Mouse (Mus musculus): ENCODE measurements around the gene Gng7. TPM values are rescaled to one million over a fixed set of nuclear protein-coding genes. Genes with fewer than 3 reads are reported as not detected.

Gene Gng7
- polyA plus RNA-seq, 1 experiment: 152 TPM

DNA sequence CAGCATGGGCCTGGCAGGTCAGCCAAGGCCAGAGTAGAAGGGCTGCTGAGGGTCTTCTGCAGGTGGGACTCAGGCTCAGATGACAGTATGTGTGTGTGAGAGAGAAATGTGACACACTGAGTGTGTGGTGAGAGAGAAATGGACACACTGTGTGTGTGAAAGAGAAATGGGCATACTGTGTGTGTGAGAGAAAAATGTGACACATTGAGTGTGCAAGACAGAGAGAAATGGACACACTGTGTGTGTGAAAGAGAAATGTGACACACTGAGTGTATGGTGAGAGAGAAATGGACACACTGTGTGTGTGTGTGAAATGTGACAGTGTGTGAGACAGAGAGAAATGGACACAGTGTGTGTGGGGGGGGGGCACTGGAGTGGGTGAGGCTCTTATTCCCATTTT lies 102.9 kb downstream of the Gng7 start:
- Histone ChIP-seq H3K27ac (ENCODE audit: insufficient read depth, low read length) (no peak overlapping the region), H3K4me3 (ENCODE audit: insufficient read depth, low read length) (no peak overlapping the region), H3K4me1 (ENCODE audit: control insufficient read depth, insufficient read depth, low read length) (no peaks in the 10 kb centered on the region)
- TF ChIP-seq POLR2A (IDR thresholded peaks at IDR 0.05; ENCODE audit: extremely low read depth, insufficient read depth, low read length) (no peak), CTCF (IDR thresholded peaks at IDR 0.05; ENCODE audit: extremely low read depth, insufficient read depth, low read length) (no peak)

- Histone ChIP-seq H3K27ac (ENCODE audit: insufficient read depth, low read length) (no peak overlapping the region), H3K4me1 (ENCODE audit: control insufficient read depth, insufficient read depth, low read length) (no peaks in the 10 kb centered on the region), H3K4me3 (ENCODE audit: insufficient read depth, low read length) (no peak overlapping the region)
- no peak for TF ChIP-seq POLR2A (IDR thresholded peaks at IDR 0.05; ENCODE audit: extremely low read depth, insufficient read depth, low read length)
- TF ChIP-seq CTCF (IDR thresholded peaks at IDR 0.05; ENCODE audit: extremely low read depth, insufficient read depth, low read length): no peak
These were observed 103.4 kb downstream of the Gng7 start for GRCm38 (mm10) chr10:80911354-80911753.

DNA sequence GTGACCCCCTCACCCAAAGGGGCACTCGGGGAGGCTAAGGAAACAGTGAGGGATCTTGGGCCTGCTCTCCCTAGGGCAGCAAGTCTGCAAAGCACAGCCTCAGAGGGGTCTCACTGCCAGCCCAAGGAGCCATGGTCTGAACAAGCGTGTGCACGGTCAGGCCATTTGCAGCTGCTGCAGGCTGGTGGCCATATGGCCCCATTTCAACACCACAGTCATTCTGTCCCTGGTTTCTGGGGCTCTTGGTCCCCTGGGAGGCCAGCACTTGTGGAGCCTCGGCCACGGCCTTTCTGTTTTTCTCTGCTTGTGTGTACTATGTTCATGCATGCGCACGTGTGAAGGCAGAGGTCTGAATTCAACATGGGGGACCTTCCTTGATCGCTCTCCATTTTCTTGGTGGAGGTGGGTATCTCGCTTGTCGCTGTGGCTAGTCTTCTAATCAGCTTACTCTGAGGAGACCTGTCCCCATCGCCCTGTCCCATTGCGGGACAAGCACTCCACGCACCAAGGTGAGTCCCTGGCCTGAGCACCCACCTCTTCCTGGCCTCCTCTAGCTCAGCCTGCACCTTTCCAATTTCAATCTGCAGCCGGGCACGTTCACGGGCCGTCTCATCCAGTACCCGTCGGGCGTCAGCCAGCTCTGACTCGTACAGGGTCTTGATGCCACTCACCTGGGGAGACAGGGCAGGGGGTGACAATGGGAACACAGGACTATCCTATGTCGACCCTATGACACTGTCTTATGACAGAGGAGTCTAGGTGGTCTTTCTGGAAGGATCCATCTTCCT lies 105.2 kb downstream of the Gng7 start:
- Histone ChIP-seq H3K4me3 (ENCODE audit: insufficient read depth, low read length) (no peak overlapping the region), H3K4me1 (ENCODE audit: control insufficient read depth, insufficient read depth, low read length) (no peaks in the 10 kb centered on the region), H3K27ac (ENCODE audit: insufficient read depth, low read length) (no peak overlapping the region)
- TF ChIP-seq CTCF (IDR thresholded peaks at IDR 0.05; ENCODE audit: extremely low read depth, insufficient read depth, low read length): no peak
- no peak for TF ChIP-seq POLR2A (IDR thresholded peaks at IDR 0.05; ENCODE audit: extremely low read depth, insufficient read depth, low read length)

GRCm38 (mm10) chr10:80904709-80905108 lies 110.0 kb downstream of the Gng7 start:
- H3K4me3 ChIP-seq (ENCODE audit: insufficient read depth, low read length): no peak overlapping the region
- no peak for TF ChIP-seq POLR2A (IDR thresholded peaks at IDR 0.05; ENCODE audit: extremely low read depth, insufficient read depth, low read length)
- no peak for TF ChIP-seq CTCF (IDR thresholded peaks at IDR 0.05; ENCODE audit: extremely low read depth, insufficient read depth, low read length)
- no peak overlapping the region for H3K27ac ChIP-seq (ENCODE audit: insufficient read depth, low read length)
- H3K4me1 ChIP-seq (ENCODE audit: control insufficient read depth, insufficient read depth, low read length): no peaks in the 10 kb centered on the region

GRCm38 (mm10) chr10:80904004-80904693 lies 110.6 kb downstream of the Gng7 start:
- H3K4me1 ChIP-seq (ENCODE audit: control insufficient read depth, insufficient read depth, low read length): peaks cover 2% of the 10 kb centered on the region; the same call in 1 of the 2 replicates
- no peak overlapping the region for H3K27ac ChIP-seq (ENCODE audit: insufficient read depth, low read length)
- TF ChIP-seq CTCF (IDR thresholded peaks at IDR 0.05; ENCODE audit: extremely low read depth, insufficient read depth, low read length) (no peak), POLR2A (IDR thresholded peaks at IDR 0.05; ENCODE audit: extremely low read depth, insufficient read depth, low read length) (no peak)
- no peak overlapping the region for H3K4me3 ChIP-seq (ENCODE audit: insufficient read depth, low read length)

- TF ChIP-seq POLR2A (IDR thresholded peaks at IDR 0.05; ENCODE audit: extremely low read depth, insufficient read depth, low read length) (no peak), CTCF (IDR thresholded peaks at IDR 0.05; ENCODE audit: extremely low read depth, insufficient read depth, low read length) (no peak)
- peaks cover 5% of the 10 kb centered on the region for H3K4me1 ChIP-seq (ENCODE audit: control insufficient read depth, insufficient read depth, low read length)
- H3K27ac ChIP-seq (ENCODE audit: insufficient read depth, low read length): no peak overlapping the region
These were observed 111.5 kb downstream of the Gng7 start for GRCm38 (mm10) chr10:80903282-80903681.

DNA sequence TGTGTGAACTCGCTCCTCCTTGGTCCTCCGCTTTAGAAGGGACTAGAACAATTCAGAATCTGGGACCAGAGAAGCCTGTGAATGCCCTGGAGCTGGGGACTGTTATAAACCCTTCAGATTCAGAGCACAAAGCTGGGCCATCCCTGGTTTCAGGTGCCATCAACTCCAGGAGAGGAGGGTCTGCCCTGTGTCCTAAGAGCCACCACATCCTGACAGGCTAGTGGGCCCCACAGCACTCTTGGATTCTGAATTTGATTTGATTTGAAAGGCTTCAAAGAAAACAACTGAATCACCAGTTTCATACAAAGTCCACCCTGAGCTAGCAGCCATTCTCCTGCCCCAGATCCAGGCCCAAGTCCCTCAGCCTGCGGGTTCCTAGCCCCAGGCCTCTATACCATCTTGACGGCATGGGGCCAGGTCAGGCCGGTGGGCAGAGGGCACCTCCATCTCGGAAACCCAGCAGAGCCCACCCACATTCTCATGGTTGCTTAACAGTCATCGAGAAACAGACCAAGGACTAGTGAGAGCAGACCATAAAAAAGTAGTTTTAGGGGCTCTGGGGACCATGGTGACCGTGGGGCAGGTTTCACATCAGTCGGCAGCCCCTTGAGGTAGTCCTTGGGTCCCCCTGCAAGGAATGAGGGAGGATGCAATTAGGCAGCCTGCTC lies 112.3 kb downstream of the Gng7 start:
- TF ChIP-seq CTCF (IDR thresholded peaks at IDR 0.05; ENCODE audit: extremely low read depth, insufficient read depth, low read length) (no peak), POLR2A (IDR thresholded peaks at IDR 0.05; ENCODE audit: extremely low read depth, insufficient read depth, low read length) (no peak)
- peaks cover 6% of the 10 kb centered on the region for H3K4me1 ChIP-seq (ENCODE audit: control insufficient read depth, insufficient read depth, low read length)
- H3K4me3 ChIP-seq (ENCODE audit: insufficient read depth, low read length): no peak overlapping the region
- no peak overlapping the region for H3K27ac ChIP-seq (ENCODE audit: insufficient read depth, low read length)

More at GRCm38 (mm10) chr10:80903282-80903681, 111.5 kb downstream of the Gng7 start:
- H3K4me3 ChIP-seq (ENCODE audit: insufficient read depth, low read length): no peak overlapping the region

GRCm38 (mm10) chr10:80901409-80902272 lies 113.1 kb downstream of the Gng7 start:
- Histone ChIP-seq H3K4me1 (ENCODE audit: control insufficient read depth, insufficient read depth, low read length) (peaks cover 6% of the 10 kb centered on the region), H3K4me3 (ENCODE audit: insufficient read depth, low read length) (no peak overlapping the region), H3K27ac (ENCODE audit: insufficient read depth, low read length) (no peak overlapping the region)
- no peak for TF ChIP-seq CTCF (IDR thresholded peaks at IDR 0.05; ENCODE audit: extremely low read depth, insufficient read depth, low read length)
- TF ChIP-seq POLR2A (IDR thresholded peaks at IDR 0.05; ENCODE audit: extremely low read depth, insufficient read depth, low read length): no peak

All from cortical plate, adult 2 months (tissue).